Mouse (Mus musculus): ENCODE measurements around the gene Cyp2c23. TPM values are rescaled to one million over a fixed set of nuclear protein-coding genes. Genes with fewer than 3 reads are reported as not detected.

The Cyp2c23 gene
- total and polyA plus RNA-seq, 2 experiments from 2014 or later = not detected

DNA sequence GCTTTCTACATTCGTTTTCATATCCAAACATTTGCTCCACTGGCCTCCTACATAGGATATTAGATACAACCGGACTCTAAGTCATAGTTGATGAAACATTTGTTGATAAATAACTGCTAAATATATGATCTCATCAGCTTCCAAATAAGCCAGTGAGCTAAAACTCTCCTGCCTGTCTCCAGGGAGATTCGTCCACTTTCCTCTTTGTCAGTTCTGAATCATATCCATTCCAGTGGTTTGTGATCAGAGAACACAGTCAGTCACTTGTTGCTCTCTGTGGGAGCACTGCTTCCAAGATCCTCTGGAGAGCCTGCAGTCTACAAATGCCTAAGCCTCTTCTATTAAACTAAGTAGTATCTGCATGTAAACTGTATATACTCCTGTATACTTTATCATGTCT lies 31.2 kb upstream of the Cyp2c23 start:
- DNase-seq (ENCODE audit: low spot score) (no peak), ATAC-seq (ENCODE audit: low FRiP score) (no peak)
- Histone ChIP-seq H3K9ac (replicated peaks; ENCODE audit: low read length, poor library complexity, severe bottlenecking) (no peak overlapping the region), H3K27me3 (ENCODE audit: insufficient read depth, low read length) (no peaks in the 10 kb centered on the region), H3K36me3 (ENCODE audit: insufficient read depth, low read length) (peaks cover 24% of the 10 kb centered on the region), H3K27ac (ENCODE audit: low read depth, low read length) (no peak overlapping the region), H3K9me3 (ENCODE audit: low read length) (no peaks in the 10 kb centered on the region), H3K4me1 (ENCODE audit: insufficient read depth, low read length) (no peaks in the 10 kb centered on the region), H3K4me3 (ENCODE audit: low read depth, low read length) (no peak overlapping the region), H3K4me2 (ENCODE audit: low read depth, low read length, poor library complexity, severe bottlenecking) (no peak overlapping the region)
- no peak for TF ChIP-seq CTCF (IDR thresholded peaks at IDR 0.05)
- WGBS = 90% methylated on average over 3 of the region's 3 CpGs

DNA sequence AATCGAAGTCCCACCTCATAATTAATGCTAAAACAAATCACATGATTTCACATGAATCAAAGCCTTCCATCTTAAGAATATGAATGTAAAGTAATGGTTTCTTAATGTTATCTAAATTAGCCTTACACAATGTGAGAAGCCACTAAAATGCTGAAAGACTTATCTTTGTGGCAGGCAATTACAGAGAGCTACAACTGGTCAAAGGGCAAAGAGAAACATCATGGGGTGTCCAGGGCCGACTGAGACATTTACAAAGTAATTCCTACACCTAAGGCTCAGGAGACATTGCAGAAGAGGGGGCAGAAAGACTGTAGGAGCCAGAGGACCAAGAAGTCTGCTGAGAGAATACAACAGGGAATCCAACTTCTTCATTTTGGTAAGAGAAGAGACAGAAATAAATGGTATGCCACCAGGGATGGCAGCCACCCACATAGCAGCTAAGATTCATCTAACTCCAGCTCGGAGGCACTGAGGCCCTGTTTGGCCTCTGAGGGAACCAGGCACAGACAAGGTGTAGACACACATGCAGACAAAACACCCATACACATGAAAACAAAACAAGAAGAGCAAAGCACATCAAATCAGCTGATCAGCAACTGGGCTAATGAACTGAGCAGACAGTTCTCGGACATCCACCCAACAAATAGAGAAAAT lies 26.3 kb upstream of the Cyp2c23 start:
- Histone ChIP-seq H3K27me3 (ENCODE audit: insufficient read depth, low read length) (no peaks in the 10 kb centered on the region), H3K4me3 (ENCODE audit: low read depth, low read length) (no peak overlapping the region), H3K9me3 (ENCODE audit: low read length) (no peaks in the 10 kb centered on the region), H3K4me1 (ENCODE audit: insufficient read depth, low read length) (no peaks in the 10 kb centered on the region), H3K9ac (replicated peaks; ENCODE audit: low read length, poor library complexity, severe bottlenecking) (no peak overlapping the region), H3K4me2 (ENCODE audit: low read depth, low read length, poor library complexity, severe bottlenecking) (no peak overlapping the region), H3K27ac (ENCODE audit: low read depth, low read length) (no peak overlapping the region), H3K36me3 (ENCODE audit: insufficient read depth, low read length) (peaks cover 24% of the 10 kb centered on the region)
- no peak for DNase-seq (ENCODE audit: low spot score)
- 81% methylated on average over 4 of the region's 4 CpGs for WGBS
- no peak for TF ChIP-seq CTCF (IDR thresholded peaks at IDR 0.05)
- ATAC-seq (ENCODE audit: low FRiP score) = no peak

DNA sequence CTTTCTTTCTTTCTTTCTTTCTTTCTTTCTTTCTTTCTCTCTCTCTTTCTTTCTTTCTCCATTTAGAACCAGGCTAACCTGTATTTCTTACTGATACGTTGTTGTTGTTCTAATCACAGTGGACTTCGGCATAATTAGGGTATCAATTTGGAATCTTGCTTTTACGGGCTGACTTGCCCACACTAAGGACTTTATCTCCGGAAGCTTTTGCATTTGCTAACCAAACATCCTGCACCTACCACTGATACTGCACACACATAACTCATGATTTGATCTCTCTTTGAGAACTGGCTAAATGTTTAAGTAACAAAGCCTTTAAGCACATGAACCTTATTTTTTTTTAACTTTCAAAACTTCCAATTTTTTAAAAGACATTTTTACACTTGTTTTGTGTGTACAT lies 21.4 kb upstream of the Cyp2c23 start:
- no peaks in the 10 kb centered on the region for H3K27me3 ChIP-seq (ENCODE audit: insufficient read depth, low read length)
- H3K27ac ChIP-seq (ENCODE audit: low read depth, low read length) = no peak overlapping the region
- no peaks in the 10 kb centered on the region for H3K4me1 ChIP-seq (ENCODE audit: insufficient read depth, low read length)
- no peak overlapping the region for H3K9ac ChIP-seq (replicated peaks; ENCODE audit: low read length, poor library complexity, severe bottlenecking)
- no peak for ATAC-seq (ENCODE audit: low FRiP score)
- H3K4me3 ChIP-seq (ENCODE audit: low read depth, low read length) = no peak overlapping the region
- WGBS = 90% methylated on average over 4 of the region's 4 CpGs
- no peaks in the 10 kb centered on the region for H3K9me3 ChIP-seq (ENCODE audit: low read length)
- H3K4me2 ChIP-seq (ENCODE audit: low read depth, low read length, poor library complexity, severe bottlenecking) = no peak overlapping the region
- no peak for DNase-seq (ENCODE audit: low spot score)
- peaks cover 19% of the 10 kb centered on the region; the same call in 1 of the 2 replicates for H3K36me3 ChIP-seq (ENCODE audit: insufficient read depth, low read length)
- no peak for TF ChIP-seq CTCF (IDR thresholded peaks at IDR 0.05)

DNA sequence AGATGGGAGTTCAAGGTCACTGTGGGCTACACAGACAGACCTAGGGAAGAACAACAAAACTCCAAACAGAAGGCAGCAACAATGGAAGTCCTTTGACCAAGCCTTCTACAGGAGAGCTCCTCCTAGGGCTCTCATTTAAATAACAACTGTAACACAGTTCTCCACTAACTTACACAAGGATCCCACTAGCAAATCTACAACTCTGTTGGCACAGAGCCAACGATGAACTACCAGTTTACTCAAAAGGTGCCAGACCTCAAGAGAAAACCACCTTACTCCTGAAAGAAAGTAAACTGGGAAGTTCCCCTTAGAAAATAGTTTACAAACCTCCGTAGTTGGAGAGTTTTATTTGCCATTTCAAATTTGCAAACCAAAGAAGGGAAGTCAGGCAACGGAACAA lies 20.3 kb upstream of the Cyp2c23 start:
- Histone ChIP-seq H3K4me3 (ENCODE audit: low read depth, low read length) (no peak overlapping the region), H3K4me2 (ENCODE audit: low read depth, low read length, poor library complexity, severe bottlenecking) (no peak overlapping the region), H3K9me3 (ENCODE audit: low read length) (no peaks in the 10 kb centered on the region), H3K36me3 (ENCODE audit: insufficient read depth, low read length) (peaks cover 21% of the 10 kb centered on the region), H3K27ac (ENCODE audit: low read depth, low read length) (no peak overlapping the region), H3K9ac (replicated peaks; ENCODE audit: low read length, poor library complexity, severe bottlenecking) (no peak overlapping the region), H3K4me1 (ENCODE audit: insufficient read depth, low read length) (no peaks in the 10 kb centered on the region), H3K27me3 (ENCODE audit: insufficient read depth, low read length) (no peaks in the 10 kb centered on the region)
- ATAC-seq (ENCODE audit: low FRiP score) (no peak), DNase-seq (ENCODE audit: low spot score) (no peak)
- WGBS = 54% methylated on average over 3 of the region's 3 CpGs
- no peak for TF ChIP-seq CTCF (IDR thresholded peaks at IDR 0.05)

DNA sequence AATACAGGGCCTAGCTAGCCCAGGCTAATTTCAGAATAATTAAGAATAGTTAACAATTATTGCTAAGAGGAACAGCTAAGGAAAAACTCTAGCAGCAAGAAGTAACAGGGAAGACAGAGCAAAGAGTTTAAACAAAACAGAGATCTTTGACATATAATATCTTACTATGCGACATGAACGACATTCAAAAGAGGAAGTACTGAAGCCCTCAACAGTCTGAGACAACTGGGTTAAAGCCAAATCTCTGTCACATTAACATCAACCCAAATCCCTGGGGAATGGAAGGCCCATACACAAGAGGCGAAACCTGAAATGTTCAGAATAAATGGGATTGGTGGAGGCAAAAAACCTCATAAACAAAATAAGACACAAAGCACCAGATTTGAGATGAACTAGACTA lies 16.8 kb upstream of the Cyp2c23 start:
- no peak for TF ChIP-seq CTCF (IDR thresholded peaks at IDR 0.05)
- Histone ChIP-seq H3K9ac (replicated peaks; ENCODE audit: low read length, poor library complexity, severe bottlenecking) (no peak overlapping the region), H3K4me1 (ENCODE audit: insufficient read depth, low read length) (no peaks in the 10 kb centered on the region), H3K4me3 (ENCODE audit: low read depth, low read length) (no peak overlapping the region), H3K4me2 (ENCODE audit: low read depth, low read length, poor library complexity, severe bottlenecking) (no peak overlapping the region), H3K9me3 (ENCODE audit: low read length) (no peaks in the 10 kb centered on the region), H3K36me3 (ENCODE audit: insufficient read depth, low read length) (peaks cover 15% of the 10 kb centered on the region), H3K27me3 (ENCODE audit: insufficient read depth, low read length) (no peaks in the 10 kb centered on the region), H3K27ac (ENCODE audit: low read depth, low read length) (no peak overlapping the region)
- 76% methylated on average over 3 of the region's 3 CpGs for WGBS
- ATAC-seq (ENCODE audit: low FRiP score) (no peak), DNase-seq (ENCODE audit: low spot score) (no peak)

DNA sequence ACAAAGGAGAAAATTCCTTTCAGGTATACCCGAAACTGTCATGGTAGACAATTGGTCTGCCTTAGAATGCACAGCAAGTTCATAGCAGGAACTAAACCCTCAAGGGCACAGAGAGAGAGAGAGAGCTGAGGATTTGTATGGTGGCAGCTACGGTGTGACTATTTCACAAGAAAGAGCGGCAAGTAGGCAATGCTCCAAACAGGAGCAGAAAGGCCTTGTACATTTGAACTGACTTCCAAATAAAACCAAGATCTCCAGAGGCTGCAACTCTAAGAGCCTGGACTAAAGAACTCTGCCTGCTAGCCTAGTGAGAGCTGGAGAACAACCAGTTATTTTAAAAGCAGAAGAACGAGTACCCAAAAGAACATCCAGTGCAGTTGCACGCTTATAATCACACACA lies 13.1 kb upstream of the Cyp2c23 start:
- DNase-seq (ENCODE audit: low spot score) = no peak
- Histone ChIP-seq H3K27ac (ENCODE audit: low read depth, low read length) (no peak overlapping the region), H3K4me3 (ENCODE audit: low read depth, low read length) (no peak overlapping the region), H3K36me3 (ENCODE audit: insufficient read depth, low read length) (peaks cover 10% of the 10 kb centered on the region), H3K4me1 (ENCODE audit: insufficient read depth, low read length) (no peaks in the 10 kb centered on the region), H3K4me2 (ENCODE audit: low read depth, low read length, poor library complexity, severe bottlenecking) (no peak overlapping the region), H3K9ac (replicated peaks; ENCODE audit: low read length, poor library complexity, severe bottlenecking) (no peak overlapping the region), H3K27me3 (ENCODE audit: insufficient read depth, low read length) (no peaks in the 10 kb centered on the region), H3K9me3 (ENCODE audit: low read length) (no peaks in the 10 kb centered on the region)
- TF ChIP-seq CTCF (IDR thresholded peaks at IDR 0.05) = no peak
- no peak for ATAC-seq (ENCODE audit: low FRiP score)
- WGBS = 71% methylated on average over 5 of the region's 5 CpGs

Data from midbrain, postnatal 0 days (tissue).